Mouse (Mus musculus) liver, adult 2 months (tissue): ENCODE results near the gene Kmt2a.

Experiments used
- CTCF ChIP-seq: fragments of 200-500 bp; IDR thresholded peaks from 2 replicates; pipeline ENCODE4 v1.5.1; 2011; ENCODE audit warnings: low read depth, low read length, control low read depth
- POLR2A ChIP-seq: fragments of 200-500 bp; IDR thresholded peaks from 2 replicates; pipeline ENCODE4 v1.6.1; 2011; ENCODE audit warnings: low read length, control low read depth; ENCODE audit not compliant: insufficient read depth; ENCODE audit errors: extremely low read depth

DNA sequence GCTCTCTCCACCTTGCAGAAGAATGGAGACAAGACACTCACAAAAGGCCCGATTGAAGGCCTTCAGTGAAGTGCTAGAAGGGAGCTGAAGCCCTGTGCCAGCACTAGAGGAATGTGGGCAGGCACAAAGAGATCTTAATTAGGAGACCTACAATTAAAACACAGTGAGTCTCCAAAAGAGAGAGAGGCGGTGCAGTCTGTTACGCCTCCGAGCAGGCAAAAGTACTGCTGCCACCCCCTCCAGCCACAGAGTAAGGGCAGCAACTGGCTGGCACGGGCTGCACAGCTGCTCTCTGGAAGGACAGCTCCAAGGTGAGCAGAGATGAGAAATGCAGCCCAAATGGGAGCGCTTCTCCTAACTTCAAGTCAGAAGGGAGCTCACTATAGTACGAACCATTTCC is 5.6 kb downstream of the Kmt2a start:
- TF ChIP-seq POLR2A (no peak), CTCF (no peak)
